Mouse (Mus musculus) hindlimb bud, embryonic 11.5 days (tissue): ENCODE data around the gene Cacnb3.
"Not testable (repeated sequence)": the region's sequence is repeated elsewhere in the genome, so short reads cannot be mapped to it uniquely, and the experiment has no call there.

Experiments used
- DNase-seq: peaks from one replicate; pipeline ENCODE4 v3.0.0-alpha.2; 2012; ENCODE audit warnings: low read depth, low spot score; ENCODE audit errors: extremely low spot score

Cacnb3 gene

GRCm38 (mm10) chr15:98630540-98630939 is at the start of gene Cacnb3:
Gene Cacnb3, plus strand, starts transcription at chr15:98630840.
- DNase-seq, result no peak

- DNase-seq, result no peak
These were observed 48.2 kb upstream of the Cacnb3 start for GRCm38 (mm10) chr15:98582410-98582809.

DNA sequence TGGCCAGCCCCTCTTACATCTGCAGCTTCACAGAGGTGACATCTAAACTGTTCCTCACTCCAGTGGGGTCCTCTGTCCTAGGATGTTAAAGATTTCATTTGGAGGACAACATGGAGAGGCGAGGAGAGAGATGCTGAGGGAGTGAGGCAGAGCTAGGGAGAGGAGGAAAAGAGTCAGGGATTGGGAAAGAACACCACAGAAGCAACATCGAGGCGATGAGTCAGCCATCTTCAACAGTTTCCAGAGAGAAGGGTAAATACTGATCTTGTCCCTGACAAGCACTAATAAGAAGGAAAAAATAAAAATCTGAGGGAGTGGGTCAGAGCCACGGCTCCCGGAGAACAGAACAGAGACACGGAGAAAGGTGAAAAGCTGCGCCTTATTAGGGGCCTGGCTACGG is 47.6 kb upstream of the Cacnb3 start:
- DNase-seq, result no peak

DNA sequence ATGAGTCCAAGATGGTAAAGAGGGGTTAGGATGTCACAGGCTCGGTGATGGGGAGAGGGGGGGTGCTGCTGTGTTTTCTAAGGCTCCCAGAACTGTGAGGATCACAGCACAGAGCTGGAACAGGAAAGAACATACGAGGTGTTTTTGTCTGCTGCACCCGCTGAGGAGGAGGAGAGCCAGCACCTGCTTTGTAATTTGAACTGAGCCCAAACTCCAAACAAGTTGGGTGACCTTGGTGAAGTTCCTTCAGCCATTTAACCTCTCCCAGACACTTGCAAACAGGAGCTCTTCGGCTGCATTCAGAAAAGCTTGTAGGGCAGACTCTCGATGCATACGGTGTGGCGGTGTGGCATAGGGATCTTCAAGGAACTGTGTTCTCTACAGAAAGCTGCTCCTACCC is 45.2 kb upstream of the Cacnb3 start:
- no peak for DNase-seq

DNA sequence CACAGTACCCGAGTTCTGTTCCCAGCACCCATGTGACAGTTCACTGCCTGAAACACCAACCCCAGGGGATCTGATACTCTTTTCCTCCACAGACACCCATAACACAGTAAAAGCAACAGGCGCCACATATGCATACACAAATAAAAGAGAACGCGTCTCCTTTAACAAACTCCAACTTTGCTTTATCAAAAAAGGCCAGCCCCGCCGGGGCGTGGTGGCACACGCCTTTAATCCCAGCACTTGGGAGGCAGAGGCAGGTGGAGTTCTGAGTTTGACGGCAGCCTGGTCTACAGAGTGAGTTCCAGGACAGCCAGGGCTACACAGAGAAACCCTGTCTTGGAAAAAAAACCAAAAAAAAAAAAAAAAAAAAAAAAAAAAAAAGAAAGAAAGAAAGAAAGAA is 44.5 kb upstream of the Cacnb3 start:
- DNase-seq, result not testable (repeated sequence)

DNA sequence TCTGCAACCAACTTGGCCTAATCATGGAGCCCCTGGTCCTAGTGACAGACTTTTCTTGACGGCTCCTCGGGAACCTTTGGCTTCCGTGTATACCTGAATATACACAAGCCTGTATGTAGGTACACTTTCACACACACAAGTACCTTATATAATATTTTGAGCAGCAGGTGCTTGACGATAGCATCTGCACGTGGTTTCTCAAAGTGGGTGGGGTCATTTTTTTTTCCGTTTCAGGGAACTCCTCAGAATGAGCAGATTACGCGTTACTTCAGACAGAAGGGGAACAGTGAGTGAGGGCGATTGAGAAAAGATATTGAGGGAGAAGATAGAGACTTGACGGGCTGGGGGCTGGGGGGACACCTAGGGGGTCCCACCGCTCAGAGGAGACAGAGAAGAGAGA is 42.9 kb upstream of the Cacnb3 start:
- no peak for DNase-seq

DNA sequence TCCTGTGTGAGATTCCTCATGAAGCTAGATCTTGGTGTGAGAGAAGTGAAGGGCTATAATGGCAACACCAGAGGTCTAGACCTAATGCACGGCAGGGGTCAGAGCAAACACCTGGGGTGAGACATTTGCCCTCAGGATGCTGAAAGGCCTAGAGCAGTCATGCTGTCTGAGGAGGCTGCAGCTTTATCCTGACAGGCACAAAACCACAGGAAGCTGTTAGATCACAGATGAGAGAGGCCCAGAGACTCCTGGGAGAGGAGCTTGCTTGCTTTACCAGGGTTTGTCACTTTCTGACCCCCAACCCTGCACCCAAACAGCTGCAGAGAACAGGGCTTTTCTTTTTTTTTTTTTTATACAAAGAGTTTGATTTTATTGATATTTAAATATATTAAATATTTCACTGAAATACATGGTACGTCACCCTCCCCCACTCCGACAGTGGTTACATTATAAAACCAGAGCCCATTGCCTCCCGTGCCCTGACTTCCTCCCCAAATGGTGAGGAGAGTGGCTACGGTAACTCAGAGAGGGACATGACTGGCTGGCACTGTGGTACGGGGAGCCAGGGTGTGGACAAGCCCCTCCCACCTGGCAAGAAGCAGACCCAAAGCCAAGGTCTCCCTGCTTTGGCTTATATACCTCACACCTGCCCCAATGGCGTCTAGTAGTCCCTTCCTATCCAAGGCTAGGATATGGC is 40.9 kb upstream of the Cacnb3 start:
- no peak for DNase-seq

- no peak for DNase-seq
These were observed 39.2 kb upstream of the Cacnb3 start for GRCm38 (mm10) chr15:98591396-98591795.

DNA sequence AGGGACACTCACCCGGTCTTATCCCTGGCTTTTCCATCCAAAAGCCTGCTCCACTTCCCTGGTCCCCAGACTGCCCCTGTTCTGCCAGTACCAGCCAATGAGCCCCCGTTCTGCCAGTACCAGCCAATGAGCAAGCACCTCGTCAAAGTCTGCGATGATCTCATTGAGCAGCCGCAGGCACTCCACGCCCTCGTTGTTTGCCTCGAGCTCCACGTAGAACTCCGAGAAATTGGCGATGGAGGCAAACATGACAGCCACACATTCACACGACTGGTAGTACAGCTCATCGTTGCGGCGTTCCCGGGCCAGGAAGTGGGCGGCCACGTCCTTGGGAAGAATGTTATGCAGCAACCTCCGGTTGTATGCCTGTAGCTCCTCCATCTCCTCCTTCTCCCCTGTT is 36.4 kb upstream of the Cacnb3 start:
- no peak for DNase-seq

- no peak for DNase-seq
These were observed 35.6 kb upstream of the Cacnb3 start for GRCm38 (mm10) chr15:98595049-98595448.

DNA sequence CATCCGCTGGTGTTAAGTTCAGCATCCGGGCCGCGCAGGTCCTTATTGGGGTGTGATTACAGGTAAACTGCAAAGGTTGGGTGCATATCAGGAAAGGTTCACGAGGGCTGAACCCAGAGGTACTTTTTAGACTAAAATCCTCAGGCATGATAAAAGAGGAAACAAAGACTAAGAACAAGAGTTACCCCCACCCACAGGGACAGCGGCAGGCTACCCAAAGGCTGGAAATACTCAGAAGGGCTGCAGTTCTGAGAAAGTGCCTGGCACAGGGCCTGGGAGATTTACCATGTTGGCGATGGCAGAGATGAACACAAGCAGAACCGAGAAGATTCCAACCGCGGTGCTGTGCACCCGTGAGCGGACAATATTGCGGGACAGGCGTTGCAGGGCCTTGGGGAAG is 34.0 kb upstream of the Cacnb3 start:
- DNase-seq, result no peak

DNA sequence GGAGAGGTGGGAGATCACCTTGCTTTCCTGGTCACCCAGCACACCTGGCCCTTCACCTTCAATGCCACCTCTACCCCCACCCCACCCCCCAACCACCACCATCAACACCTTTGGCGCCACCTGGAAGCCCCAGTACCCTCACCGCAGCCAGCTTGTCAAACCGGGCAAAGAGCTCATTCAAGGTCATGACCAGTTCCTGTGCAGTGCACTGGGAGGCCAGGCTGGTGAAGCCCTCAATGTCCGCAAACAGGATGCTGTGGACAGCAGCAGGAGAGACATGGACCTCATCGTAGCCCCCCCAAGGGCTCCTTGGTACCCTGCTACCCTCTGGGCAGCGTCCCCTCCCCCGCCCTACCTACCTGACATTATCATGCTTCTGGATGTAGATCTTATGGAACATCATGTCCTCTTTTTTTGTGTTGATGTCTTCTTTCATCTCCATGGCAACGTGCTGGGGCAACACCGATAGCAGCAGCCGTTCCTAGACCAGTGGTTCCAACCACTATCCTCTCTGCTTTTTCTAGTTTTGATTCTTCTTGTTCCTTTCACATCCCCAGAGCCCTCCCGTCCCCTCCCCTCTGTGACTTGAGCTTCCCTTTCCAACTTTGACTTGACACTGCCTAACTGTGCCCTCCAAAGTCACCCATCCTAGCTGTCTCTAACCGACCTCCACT is 30.5 kb upstream of the Cacnb3 start:
- DNase-seq, result no peak

- no peak for DNase-seq
These were observed 28.8 kb upstream of the Cacnb3 start for GRCm38 (mm10) chr15:98601832-98602190.

DNA sequence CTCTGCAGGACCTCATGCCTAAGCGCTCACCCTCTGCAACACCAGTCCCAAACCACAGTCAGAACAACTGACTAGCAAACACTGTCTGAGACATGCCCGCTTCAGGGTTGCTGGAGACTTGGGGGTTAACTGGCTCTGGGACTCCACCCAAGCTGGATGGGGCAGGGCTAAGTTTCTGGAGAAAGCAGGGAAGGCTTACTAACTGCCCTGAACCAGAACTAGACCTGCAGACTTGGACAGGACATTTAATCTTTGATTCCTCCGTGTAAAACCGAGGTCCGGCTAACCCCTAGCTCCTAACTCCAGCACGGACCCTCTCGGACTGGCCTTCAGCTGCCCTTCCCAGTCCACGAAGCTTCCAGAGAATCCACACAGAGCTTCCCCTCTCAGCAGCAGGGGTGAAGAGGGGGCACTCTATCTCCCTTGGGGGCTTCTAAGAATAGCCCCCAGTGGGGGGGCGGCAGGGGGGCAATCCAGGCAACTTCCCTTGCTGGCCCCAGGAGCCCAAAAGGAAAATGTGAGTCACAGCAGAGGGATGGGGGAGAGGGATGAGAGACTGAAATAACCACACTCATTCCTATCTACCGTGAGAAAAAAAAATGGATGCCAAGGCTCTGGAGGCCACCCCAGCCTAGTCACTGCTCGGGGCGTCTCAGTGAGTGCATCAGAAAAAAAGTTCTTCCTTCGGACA is 28.3 kb upstream of the Cacnb3 start:
- no peak for DNase-seq

DNA sequence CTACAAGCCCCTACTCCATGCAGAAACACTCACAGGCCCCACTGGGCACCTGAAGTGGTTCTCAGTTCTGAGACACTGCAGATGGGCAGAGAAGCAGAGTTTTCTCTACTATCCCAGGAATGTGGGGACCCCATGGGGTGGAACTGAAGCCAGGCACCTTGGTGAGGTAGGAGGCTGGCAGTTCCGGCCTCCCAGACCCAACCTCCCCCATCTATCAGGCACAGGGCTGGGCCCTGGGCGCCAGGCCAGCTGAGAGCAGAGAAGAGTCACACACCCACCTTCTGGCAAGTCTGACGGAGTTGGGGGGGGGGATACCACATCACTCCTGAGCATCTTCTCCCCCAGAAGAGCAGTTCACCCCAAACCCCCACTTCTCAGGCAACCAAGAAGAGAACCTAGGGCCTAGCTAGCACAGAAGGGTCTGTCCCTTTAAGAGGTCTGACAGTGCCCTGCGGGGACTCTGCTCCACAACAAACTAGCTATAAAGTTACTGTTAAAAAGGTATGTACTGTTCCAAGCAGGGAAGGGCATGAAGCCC is 27.6 kb upstream of the Cacnb3 start:
- no peak for DNase-seq

- no peak for DNase-seq
These were observed 26.5 kb upstream of the Cacnb3 start for GRCm38 (mm10) chr15:98604041-98604575.

GRCm38 (mm10) chr15:98606051-98606536 is 24.5 kb upstream of the Cacnb3 start:
- DNase-seq, result no peak

- no peak for DNase-seq
These were observed 23.9 kb upstream of the Cacnb3 start for GRCm38 (mm10) chr15:98606739-98607138.

DNA sequence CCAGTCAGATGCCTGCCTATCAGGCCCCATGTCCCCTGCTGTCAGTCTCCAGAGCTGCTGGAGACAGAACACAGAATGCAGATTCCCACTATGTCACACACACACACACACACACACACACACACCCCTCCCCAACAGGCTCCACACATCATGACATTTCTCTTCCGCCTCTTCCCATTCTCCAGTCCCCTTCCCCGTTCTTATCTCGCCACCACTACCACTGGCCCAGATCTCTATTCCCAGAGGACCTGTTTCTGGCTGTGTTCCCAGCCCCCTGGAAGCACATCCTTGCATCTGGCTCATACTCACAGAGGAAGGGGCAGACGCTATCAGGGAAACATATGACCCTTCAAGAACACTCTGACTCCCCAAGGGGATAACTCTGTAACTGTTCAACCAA is 23.1 kb upstream of the Cacnb3 start:
- DNase-seq, result no peak

- no peak for DNase-seq
These were observed 22.4 kb upstream of the Cacnb3 start for GRCm38 (mm10) chr15:98608058-98608783.

DNA sequence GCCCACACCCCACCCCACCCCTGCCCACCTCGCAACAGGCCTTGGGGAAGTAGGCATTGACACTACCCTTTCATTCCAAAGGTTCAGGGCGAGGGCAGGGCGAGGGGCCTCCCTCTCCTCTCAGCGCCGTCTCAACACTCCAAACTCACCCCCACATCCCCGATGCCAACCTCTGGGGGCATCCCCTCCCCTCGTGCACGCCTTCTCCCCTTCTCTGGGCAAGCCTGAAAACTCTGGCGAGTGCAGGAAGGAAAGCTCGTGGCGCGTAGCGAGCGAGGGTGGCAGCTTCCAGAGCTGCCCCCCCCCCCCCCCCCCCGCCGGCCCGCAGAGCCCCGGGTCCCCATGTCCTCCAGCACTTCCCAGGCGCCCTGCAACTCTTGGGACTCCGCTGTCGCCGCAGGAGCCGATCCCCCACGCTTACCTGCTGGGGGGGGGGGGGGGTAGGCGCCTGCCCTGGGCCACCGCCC is 21.8 kb upstream of the Cacnb3 start:
- DNase-seq, result no peak
